Mouse (Mus musculus): ENCODE results near the gene Ppp1r12a. TPM values are rescaled to one million over a fixed set of nuclear protein-coding genes. Genes with fewer than 3 reads are reported as not detected.

The Ppp1r12a gene
- total RNA-seq, 2 experiments from 2014 or later, result 102 to 127 TPM

DNA sequence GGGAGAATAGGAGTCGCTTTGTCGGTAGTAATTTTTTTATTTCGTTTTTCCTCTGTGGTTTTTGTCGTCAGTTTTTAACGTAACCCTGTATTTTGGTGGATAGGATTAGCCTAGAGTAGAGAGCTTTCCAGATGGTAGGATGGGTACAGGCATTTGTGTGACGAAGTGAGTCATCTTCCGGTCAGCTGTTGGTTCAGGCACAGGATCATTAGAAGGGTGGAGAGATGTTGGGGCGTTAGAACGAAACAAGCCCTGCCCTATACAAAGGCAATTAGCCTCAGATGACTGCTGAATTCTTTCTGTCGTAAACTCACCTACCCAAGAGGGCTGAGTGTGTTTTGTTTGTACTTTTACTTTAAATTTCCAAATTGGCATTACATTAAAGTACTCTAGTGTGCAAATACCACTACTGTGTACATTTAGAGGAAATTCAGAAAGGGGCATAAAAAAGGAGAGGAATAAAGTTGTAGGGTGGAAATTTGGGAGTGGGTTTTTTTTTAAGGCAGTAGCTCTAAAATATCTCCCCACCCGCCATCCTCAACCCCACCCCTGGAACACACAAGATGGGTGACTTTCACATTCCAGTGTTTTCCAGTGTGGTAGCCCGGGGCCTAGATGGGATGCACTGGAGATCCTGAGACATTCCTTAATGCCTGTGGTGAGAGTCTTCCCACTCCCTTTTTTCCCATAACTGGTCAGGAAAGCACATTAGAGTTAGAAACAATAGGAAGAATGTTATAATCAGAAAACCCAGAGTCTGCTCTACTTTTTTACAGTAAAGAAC lies 129.9 kb downstream of the Ppp1r12a start:
- no peak for DNase-seq

DNA sequence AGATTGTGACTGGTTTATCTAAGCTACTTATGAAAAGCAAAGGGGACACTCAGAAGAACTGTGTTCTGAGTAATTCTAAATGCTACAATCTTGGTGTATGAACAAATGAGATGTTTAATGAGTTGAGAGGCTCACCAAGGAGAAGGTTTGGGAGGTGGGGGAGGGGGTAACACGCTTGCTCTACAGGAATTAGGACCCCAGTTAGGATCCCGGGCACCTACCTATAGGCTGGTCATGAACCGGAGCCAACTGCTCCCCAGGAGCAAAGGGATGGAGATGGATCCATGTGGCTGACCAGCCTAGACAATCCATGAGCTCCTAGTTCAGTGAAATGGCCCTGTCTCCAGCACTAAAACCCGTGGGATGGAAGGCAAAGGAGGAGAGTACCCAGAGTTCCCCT lies 130.7 kb downstream of the Ppp1r12a start:
- DNase-seq, result no peak

DNA sequence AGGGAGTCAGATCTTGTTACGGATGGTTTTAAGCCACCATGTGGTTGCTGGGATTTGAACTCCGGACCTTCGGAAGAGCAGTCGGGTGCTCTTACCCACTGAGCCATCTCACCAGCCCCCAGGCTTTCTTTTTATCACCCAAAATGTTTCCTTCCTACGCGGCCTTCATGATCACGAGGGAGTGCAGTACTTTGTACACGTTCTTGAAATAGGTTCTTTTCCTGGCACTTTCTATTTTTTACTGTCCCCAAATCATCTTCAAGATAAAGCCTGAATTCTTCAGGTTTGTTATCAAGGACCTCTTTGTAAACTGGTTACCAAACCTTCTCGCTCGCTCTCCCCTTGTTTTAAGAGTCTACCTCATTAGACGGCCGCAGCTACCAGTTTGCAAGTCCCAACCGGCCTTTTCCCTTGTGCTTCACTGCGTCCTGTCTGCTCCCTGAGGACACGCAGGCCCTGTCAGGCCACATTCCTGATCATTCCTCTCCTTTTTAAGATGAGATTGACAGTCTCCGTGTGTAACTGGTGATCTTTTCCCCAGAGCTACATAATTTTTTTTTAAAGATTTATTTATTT lies 131.7 kb downstream of the Ppp1r12a start:
- DNase-seq, result no peak

DNA sequence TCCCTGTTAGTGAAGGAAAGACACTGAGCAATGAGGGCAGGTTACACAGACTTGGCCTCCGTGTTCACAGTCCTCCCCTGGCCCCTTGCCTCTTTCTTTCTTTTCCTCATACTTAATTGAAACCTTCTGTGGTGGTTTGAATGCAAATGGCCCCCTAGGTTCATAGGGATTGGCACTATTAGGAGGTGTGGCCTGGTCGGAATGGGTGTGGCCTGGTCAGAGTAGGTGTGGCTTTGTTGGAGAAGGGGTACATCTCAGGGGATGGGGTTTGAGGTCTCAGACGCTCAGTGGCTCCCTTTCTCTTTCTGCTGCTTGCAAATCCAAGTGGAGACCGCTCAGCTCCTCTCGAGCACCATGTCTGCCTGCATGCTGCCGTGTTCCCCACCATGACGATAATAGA lies 132.8 kb downstream of the Ppp1r12a start:
- DNase-seq, result no peak

DNA sequence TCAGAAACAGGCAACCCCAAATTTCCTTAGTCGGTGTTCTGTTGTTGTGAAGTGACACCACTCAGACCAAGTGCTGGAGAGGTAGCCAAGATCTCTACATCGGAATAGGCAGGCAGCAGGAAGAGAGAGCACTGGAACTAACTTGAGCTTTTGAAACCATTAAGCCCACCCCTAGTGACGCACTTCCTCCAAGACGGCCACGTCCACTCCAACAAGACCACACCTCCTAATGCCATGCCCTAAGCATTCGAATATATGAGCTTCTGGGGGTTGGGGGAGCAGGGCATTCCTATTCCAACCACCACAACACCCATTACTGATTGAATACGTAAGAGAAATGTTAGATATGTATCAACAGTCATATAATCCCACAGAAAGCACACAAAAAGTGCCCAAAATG lies 134.5 kb downstream of the Ppp1r12a start:
- DNase-seq, result no peak

DNA sequence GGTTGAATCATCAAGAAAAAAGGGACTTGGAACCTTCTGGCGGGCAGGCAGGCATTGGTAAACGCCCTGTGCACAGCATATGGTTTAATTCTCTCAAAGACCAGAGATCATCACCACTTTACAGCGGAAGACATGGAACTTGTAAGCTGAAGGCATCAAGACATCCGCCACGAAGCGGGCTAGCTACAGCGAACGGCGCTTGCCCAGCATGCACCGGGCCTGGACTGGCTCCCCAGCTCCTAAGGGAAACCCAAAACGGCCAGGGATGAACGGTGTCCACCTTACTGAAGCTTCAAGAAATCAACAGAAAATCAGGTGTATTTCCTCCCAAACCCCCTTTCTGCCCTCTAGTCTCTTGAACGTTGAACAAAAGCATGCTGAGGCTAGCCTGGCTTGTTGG lies 136.3 kb downstream of the Ppp1r12a start:
- DNase-seq, result no peak

DNA sequence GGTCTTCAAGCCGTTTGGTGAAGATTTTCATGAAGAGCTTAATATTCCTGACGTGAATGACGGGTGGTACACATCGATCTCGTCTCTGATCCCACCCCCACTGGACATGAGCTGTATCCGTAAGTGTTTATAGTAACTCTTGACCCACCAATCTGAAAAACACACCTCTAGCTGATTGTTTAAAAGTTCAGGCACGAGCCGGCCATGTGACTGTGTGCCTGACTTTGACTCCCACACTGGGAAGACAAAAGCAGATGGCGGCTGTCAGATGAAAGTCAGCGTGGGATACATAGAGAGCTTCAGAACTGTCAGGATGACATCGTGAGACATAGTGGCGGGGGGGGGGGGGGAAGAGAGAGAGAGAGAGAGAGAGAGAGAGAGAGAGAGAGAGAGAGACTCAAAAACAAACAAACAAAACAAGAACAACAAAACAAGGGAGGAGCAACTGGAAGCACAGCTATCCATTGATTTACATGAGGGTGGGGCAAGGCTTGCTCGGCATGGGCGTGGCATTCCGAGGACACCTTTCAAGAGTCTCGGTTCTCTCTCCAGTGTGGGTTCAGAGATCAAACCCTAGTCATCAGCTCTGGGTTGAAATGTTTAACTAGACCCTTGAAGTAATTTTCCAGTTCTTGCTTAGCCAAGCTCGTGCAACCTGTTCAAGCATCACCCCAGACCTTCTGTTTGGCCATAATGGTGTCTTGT lies 137.0 kb downstream of the Ppp1r12a start:
- DNase-seq, result no peak

DNA sequence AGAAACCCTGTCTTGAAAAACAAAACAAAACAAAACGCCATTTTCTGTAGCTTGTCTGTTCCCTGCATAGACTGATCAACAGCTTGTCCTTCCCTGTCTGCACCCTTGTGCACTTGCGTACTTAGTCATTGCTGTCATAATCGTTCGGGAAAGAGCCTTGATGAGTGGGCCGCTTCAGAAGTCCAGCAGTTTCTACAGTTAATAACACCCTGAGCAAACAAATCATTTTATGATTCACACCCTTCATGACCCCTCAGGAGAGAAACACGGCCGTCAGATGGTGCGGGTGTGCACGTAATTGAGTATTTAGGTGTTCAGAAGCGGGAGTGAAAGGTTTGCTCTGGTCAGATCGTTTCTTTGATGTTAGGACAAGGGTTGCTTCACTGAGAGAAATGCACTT lies 137.8 kb downstream of the Ppp1r12a start:
- DNase-seq, result no peak

DNA sequence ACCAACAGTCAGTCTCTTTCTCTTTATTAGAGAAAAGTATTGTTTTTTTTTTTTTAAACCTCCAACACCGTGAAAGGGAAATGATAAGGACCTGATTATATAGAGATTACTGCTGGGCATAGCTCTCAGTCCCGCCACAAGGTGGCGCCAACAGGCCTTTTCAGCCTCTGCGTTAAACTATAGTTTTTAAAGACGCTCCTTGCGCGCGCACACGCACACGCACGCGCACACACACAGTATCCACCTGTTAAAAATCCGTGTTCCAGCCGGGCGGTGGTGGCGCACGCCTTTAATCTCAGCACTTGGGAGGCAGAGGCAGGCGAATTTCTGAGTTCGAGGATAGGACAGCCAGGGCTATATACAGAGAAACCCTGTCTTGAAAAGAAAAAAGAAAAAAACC lies 138.8 kb downstream of the Ppp1r12a start:
- DNase-seq, result peak; percentile 88 to 90

DNA sequence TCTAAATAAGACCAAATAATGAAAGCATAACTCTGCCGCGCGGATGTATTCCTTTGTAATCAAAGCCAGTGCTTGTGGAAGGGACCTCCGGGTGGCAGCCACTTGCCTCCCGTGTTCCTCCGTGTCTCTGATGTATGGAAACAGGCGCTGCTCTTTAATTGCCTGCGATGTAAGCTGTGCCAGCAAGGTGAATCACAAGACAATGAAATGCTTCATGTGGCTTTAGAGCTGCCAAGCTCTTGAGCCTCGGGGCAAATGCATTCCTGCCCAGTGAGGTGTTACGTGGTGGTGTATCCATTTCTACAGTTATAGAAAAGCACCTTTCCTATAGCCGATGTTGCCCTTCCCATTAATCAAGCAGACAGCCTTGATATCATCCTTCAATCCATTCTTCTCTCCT lies 145.8 kb downstream of the Ppp1r12a start:
- DNase-seq, result no peak

DNA sequence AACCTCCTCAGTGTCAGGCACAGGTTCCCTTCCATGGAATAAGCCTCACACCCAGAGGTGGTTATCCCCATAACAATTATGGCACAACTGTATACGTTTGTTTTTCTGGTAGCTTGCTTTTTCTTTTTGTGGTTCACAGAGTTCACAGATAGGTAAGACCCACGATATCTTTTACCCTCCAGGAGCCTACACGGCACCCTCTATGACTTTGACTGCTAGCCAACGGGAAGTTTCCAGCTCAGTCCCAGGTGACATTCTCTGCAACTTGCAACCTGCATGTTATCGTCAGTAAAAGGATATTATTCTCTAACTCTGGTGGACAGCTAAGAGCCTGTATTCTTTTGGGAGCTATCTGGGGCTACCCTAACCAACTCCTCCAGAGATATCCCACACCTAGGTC lies 148.2 kb downstream of the Ppp1r12a start:
- no peak for DNase-seq

DNA sequence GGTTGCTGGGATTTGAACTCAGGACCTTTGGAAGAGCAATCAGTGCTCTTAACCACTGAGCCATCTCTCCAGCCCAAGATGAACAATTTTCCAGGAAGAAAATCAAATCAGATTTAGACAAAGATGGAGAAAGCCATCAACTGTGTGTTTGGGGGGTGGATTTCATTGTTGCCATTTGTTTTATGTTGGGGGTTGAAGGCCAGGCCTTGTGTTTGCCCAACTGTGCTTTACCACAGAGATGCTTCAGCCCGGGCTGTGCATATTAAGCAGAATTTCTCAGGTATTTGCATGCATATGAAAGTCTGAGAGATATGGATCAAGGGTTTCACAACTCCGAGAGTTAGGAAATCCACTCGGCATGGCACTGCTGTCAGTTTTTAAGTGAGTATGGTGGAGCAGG lies 149.4 kb downstream of the Ppp1r12a start:
- no peak for DNase-seq

DNA sequence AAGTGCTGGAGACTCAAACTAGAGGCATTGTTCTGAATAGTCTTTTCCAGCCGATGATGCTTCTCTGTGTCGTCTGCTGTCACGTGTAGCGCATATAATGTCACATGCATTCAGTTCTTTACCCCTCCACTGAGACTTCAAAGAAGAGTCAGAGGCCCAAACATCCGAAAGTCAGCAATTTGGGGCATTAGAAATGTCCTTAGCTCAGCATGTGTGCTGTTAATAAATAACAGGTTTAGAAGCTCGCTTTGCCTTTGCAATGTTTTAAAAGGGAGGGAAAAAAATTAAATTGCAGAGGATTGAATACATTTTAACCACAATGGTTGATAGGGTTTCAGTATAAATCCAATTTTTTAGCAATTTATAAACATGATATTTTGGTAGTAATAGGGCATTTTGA lies 151.9 kb downstream of the Ppp1r12a start:
- no peak for DNase-seq

DNA sequence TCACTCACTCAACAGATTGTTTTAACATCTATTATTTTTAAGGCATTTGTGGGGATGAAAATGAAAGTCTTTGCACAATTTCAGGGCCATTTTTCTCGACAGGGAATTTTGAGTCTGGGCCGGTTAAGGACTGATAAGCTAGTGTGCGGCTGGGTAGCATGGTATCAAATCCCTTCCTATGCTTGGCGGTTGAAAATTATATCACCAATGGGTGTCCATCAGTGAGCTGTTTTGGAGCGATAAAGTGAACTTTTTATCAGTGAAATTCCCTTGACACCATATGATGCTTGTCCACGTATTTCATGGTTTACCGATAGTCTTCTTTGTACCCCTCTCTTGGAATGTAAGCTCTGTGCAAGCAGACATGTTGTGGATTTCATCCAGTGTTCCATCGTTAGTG lies 152.4 kb downstream of the Ppp1r12a start:
- DNase-seq, result no peak

DNA sequence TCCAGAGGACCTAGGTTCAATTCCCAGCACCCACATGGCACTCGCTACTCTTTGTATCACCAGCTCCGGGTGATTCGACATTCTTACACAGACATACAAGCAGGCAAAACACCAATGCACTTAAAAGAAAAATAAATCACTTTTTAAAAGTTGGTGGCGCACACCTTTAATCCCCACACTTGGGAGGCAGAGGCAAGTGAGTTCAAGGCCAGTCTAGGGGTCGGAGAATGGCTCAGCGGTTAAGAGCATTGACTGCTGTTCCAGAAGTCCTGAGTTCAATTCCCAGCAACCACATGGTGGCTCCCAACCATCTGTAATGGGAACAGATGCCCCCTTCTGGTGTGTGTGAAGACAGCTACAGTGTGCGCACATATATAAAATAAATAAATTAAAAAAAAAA lies 153.2 kb downstream of the Ppp1r12a start:
- no peak for DNase-seq

DNA sequence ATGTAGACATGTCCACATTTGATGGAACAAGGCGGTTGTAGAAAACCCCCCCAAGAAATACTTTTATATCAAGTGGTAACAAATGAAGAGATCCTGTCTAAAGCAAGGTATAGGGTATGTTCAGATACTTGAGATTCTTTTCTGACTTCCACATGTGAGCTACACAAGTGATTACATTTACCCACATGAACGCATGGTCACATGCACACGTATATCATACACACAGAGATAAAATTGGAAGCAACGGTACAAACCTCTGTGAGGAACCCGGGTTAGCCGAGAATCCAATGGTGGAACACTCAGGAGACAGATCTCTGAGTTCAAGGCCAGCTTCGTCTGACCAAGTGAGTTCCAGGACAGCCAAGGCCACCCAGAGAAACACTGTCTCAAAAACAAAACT lies 166.4 kb downstream of the Ppp1r12a start:
- no peak for DNase-seq

DNA sequence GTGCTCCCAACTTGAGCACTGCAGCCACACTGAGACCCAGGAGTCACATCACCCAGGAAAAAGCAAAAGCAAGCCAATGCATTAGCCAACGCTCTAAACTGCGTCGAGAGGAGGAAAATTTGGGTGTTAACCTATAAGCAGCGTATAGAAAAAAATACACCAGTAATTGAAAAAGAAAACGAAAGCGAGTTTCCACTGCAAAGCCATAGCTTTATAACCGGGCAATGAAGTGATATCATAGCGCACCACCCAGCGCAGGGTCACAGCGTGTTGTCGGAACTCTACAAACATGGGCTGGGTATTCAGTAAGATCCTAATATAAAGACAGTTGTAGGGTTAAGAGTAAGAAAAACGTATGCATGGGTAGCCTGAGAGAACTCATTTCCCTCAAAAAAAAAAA lies 167.0 kb downstream of the Ppp1r12a start:
- no peak for DNase-seq

DNA sequence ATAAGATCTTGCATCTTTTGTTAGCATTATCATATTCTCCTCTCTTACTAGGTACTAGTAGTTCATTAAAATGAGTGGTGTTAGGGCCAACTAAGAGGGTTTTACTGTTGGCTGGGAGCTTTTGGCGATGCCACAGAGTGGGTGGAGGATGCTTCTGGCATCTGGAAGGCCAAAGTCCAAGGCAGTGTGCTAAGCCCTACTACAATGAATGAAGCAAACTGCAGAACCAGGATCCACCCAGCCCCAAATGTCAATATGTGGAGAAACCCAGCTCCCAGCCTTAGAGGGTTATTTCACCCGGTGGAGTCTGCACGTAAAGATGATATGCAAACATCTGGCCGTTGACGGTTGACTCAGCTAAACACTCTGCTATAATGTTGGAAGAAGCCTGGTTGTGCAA lies 167.8 kb downstream of the Ppp1r12a start:
- DNase-seq, result no peak

DNA sequence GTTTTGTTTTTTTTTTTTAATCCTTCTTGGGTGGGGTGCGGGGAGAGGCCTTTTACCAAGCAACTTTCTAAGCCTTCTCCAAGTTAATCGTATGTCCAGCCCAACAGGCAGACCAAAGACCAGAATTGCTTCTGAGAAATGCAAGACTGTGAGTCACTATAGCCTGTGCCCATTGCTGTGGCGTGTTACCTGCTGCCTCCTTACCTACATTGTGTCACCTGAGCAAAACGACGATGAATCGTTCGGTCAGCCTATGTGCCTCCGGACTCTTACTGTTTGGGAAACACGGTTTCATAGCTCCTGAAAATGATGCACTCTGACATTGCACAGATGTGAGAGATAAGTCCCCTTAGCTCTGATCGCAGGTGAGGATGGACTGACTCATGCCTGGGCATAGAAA lies 169.0 kb downstream of the Ppp1r12a start:
- DNase-seq, result no peak

DNA sequence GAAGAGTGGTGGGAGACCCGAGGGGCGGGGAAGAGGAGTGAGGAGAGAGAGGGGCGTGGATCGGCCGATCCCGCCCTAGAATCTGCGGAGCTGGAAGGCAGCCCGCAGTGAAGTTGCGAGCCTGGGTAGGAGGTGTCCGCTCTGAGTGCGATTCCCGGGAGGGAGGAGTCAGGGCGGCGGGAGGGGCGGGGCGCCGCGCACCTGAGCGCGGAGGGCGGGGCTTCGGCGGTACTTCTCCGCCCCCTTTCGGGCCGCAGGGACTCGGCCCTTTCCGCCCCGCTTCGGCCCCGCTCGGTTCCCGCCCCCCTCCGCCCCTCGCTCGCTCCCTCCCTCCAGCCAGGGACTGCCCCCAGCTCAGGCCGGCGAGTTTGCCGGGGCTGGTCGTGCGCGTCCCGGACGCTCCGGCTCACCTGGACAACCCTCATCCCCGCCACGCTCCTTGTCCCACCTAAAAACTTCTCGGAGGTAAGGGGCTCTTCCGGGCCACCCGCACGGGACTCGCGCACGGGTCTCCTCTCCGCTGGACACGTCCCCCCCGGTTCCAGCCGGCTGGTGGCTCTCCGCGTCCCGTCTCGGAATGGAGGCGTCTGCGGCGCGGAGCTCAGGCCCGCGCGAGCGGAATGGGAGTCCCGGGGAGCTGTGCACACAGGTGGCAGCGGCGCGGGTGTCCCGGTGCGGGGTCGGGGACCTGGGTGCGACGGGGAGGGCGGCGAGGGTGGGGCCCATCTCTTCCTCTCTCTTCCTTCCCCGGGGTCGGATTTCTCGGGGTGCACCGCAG lies 170.0 kb downstream of the Ppp1r12a start, which contains the start of gene Pawr:
Gene Pawr (plus strand): TSS at position 338 of the 778 bp plus-strand sequence.
- peak; percentile 85 to 89 for DNase-seq

DNA sequence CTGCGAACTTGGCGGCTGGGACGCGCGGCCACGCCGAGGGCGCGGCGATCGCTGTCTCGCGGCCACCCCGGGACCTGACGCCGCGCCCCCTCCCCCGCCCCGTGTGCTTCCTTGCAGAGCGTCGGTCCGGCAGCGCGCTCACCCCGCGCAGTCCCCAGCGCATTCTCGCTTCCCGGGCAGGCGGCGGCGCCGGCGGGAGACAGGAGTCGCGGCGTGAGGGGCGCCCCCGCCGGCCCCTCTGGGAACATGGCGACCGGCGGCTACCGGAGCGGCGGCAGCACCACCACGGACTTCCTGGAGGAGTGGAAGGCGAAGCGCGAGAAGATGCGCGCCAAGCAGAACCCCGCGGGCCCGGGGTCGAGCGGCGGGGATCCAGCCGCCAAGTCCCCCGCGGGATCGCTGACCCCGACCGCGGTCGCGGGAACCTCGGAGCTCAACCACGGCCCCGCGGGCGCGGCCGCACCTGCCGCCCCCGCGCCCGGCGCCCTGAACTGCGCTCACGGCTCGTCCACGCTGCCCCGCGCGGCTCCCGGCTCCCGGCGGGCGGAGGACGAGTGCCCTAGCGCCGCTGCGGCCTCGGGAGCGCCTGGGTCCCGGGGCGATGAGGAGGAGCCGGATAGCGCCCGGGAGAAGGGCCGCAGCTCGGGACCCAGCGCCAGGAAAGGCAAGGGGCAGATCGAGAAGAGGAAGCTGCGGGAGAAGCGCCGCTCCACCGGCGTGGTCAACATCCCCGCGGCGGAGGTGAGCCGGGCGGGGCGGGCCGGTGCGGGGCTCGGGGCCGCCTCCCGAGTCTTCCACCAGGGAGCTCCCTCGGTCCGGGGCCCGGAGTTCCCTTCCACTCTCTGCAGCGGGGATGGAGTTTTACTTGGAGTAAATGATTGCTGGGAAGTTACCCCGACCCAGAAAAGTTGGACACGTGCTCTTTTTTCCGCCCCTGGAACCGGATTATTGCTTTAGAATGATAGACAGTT lies 170.9 kb downstream of the Ppp1r12a start:
- peak; percentile 62 to 76 for DNase-seq

Data from adrenal gland, postnatal 36 days (tissue).